Mouse (Mus musculus) stomach, embryonic 15.5 days (tissue): ENCODE data around the gene Gm49486. TPM values are rescaled to one million over a fixed set of nuclear protein-coding genes. Genes with fewer than 3 reads are reported as not detected.

Experiments used
- ATAC-seq: fragments of 200-750 bp; cut with Nextera tagmentation; 2 replicates; pipeline ENCODE4 v1.8.0; 2017; ENCODE audit warnings: low read depth, moderate number of reproducible peaks, moderate TSS enrichment; ENCODE audit not compliant: insufficient read depth, low FRiP score
- H3K27ac ChIP-seq: fragments of 300-500 bp; sonication (generic); 2 replicates; pipeline ENCODE4 v1.5.1; 2015; ENCODE audit warnings: mild to moderate bottlenecking, inconsistent platforms
- H3K27me3 ChIP-seq: fragments of 300-500 bp; sonication (generic); replicated peaks from 2 replicates; pipeline ENCODE4 v1.6.1; 2015; ENCODE audit warnings: inconsistent platforms
- H3K36me3 ChIP-seq: fragments of 300-500 bp; sonication (generic); 2 replicates; pipeline ENCODE4 v1.6.1; 2015; ENCODE audit warnings: inconsistent platforms
- H3K4me1 ChIP-seq: fragments of 300-500 bp; sonication (generic); 2 replicates; pipeline ENCODE4 v1.6.1; 2015; ENCODE audit warnings: inconsistent platforms
- H3K4me2 ChIP-seq: fragments of 300-500 bp; sonication (generic); 2 replicates; pipeline ENCODE4 v1.6.1; 2015; ENCODE audit warnings: mild to moderate bottlenecking, inconsistent platforms
- H3K4me3 ChIP-seq: fragments of 300-500 bp; sonication (generic); replicated peaks from 2 replicates; pipeline ENCODE4 v1.5.1; 2015; ENCODE audit warnings: inconsistent platforms
- H3K9ac ChIP-seq: fragments of 300-500 bp; sonication (generic); 2 replicates; pipeline ENCODE4 v1.6.1; 2015; ENCODE audit warnings: inconsistent platforms
- H3K9me3 ChIP-seq: fragments of 300-500 bp; sonication (generic); 2 replicates; pipeline ENCODE4 v1.6.1; 2016; ENCODE audit warnings: inconsistent platforms
- WGBS: fragments of 180-500 bp; shearing (Covaris S2); methylation state at CpG from one replicate; pipeline ENCODE4 v1.1.7; 2015; 5-methylcytosine and 5-hydroxymethylcytosine counted together
- polyA plus RNA-seq: library from polyadenylated mRNA; unstranded; fragments of >200 nt; fragmentation: Nextera tagmentation; extraction: Ambion mirVana; gene quantifications from 2 replicates; pipeline ENCODE4 v1.2.1, GENCODE M21; 2015

Gm49486 gene
- polyA plus RNA-seq, 1 experiment from 2014 or later = 0.65 TPM

GRCm38 (mm10) chr15:79238036-79238435 is 8.8 kb downstream of the Gm49486 start:
- no peak overlapping the region for H3K4me2 ChIP-seq
- peak; percentile 17; the same call in 1 of the 2 replicates for ATAC-seq
- no peaks in the 10 kb centered on the region for H3K27me3 ChIP-seq
- H3K36me3 ChIP-seq = peaks cover 35% of the 10 kb centered on the region
- no peak overlapping the region for H3K27ac ChIP-seq
- no peaks in the 10 kb centered on the region; the same call in 1 of the 2 replicates for H3K4me1 ChIP-seq
- WGBS = 74% methylated on average over 6 of the region's 6 CpGs
- H3K9ac ChIP-seq = no peak overlapping the region
- H3K4me3 ChIP-seq = no peak overlapping the region
- no peaks in the 10 kb centered on the region for H3K9me3 ChIP-seq

GRCm38 (mm10) chr15:79242574-79243233 is 13.5 kb downstream of the Gm49486 start:
- Histone ChIP-seq H3K27me3 (no peaks in the 10 kb centered on the region), H3K9ac (no peak overlapping the region), H3K27ac (no peak overlapping the region), H3K9me3 (no peaks in the 10 kb centered on the region), H3K4me3 (no peak overlapping the region), H3K36me3 (peaks cover 47% of the 10 kb centered on the region), H3K4me2 (no peak overlapping the region), H3K4me1 (peaks cover 8% of the 10 kb centered on the region; the same call in 1 of the 2 replicates)
- 72% methylated on average over 13 of the region's 13 CpGs for WGBS
- ATAC-seq = no peak; the same call in 1 of the 2 replicates

- H3K27me3 ChIP-seq = no peaks in the 10 kb centered on the region
- 16% methylated on average over 10 of the region's 10 CpGs for WGBS
- peaks cover 8% of the 10 kb centered on the region; the same call in 1 of the 2 replicates for H3K4me1 ChIP-seq
- H3K27ac ChIP-seq = no peak overlapping the region
- no peak overlapping the region for H3K4me3 ChIP-seq
- H3K9me3 ChIP-seq = no peaks in the 10 kb centered on the region
- H3K4me2 ChIP-seq = no peak overlapping the region; the same call in 1 of the 2 replicates
- H3K9ac ChIP-seq = no peak overlapping the region
- ATAC-seq = peak; percentile 92
- H3K36me3 ChIP-seq = peaks cover 52% of the 10 kb centered on the region
These were observed 14.2 kb downstream of the Gm49486 start for GRCm38 (mm10) chr15:79243234-79244042.

- 78% methylated on average over 7 of the region's 7 CpGs for WGBS
- H3K4me2 ChIP-seq = no peak overlapping the region
- H3K9ac ChIP-seq = no peak overlapping the region
- H3K4me1 ChIP-seq = peaks cover 8% of the 10 kb centered on the region; the same call in 1 of the 2 replicates
- H3K27me3 ChIP-seq = no peaks in the 10 kb centered on the region
- no peaks in the 10 kb centered on the region for H3K9me3 ChIP-seq
- H3K36me3 ChIP-seq = peaks cover 47% of the 10 kb centered on the region
- no peak overlapping the region for H3K27ac ChIP-seq
- ATAC-seq = no peak
- H3K4me3 ChIP-seq = no peak overlapping the region
These were observed 15.1 kb downstream of the Gm49486 start for GRCm38 (mm10) chr15:79244071-79244893.

GRCm38 (mm10) chr15:79245321-79245720 is 16.1 kb downstream of the Gm49486 start:
- Histone ChIP-seq H3K27me3 (no peaks in the 10 kb centered on the region), H3K27ac (no peak overlapping the region), H3K9ac (no peak overlapping the region), H3K9me3 (no peaks in the 10 kb centered on the region), H3K4me1 (peaks cover 8% of the 10 kb centered on the region; the same call in 1 of the 2 replicates), H3K4me2 (no peak overlapping the region), H3K36me3 (peaks cover 42% of the 10 kb centered on the region), H3K4me3 (no peak overlapping the region)
- ATAC-seq = no peak
- WGBS = 87% methylated on average over 3 of the region's 3 CpGs

- no peak overlapping the region for H3K4me3 ChIP-seq
- no peak for ATAC-seq
- H3K27me3 ChIP-seq = peaks cover 23% of the 10 kb centered on the region
- H3K4me1 ChIP-seq = peaks cover 10% of the 10 kb centered on the region
- H3K36me3 ChIP-seq = peaks cover 25% of the 10 kb centered on the region
- WGBS = 86% methylated on average over 2 of the region's 2 CpGs
- no peak overlapping the region for H3K9ac ChIP-seq
- H3K4me2 ChIP-seq = no peak overlapping the region
- H3K27ac ChIP-seq = no peak overlapping the region
- no peaks in the 10 kb centered on the region for H3K9me3 ChIP-seq
These were observed 21.0 kb downstream of the Gm49486 start for GRCm38 (mm10) chr15:79250236-79250635.

- Histone ChIP-seq H3K36me3 (peaks cover 16% of the 10 kb centered on the region), H3K4me3 (no peak overlapping the region), H3K4me2 (peak overlapping the region; percentile 86; the same call in 1 of the 2 replicates), H3K9me3 (no peaks in the 10 kb centered on the region), H3K9ac (no peak overlapping the region), H3K4me1 (peaks cover 10% of the 10 kb centered on the region), H3K27ac (no peak overlapping the region), H3K27me3 (peaks cover 23% of the 10 kb centered on the region)
- no peak for ATAC-seq
- WGBS = 50% methylated on average over 7 of the region's 7 CpGs
These were observed 22.0 kb downstream of the Gm49486 start for GRCm38 (mm10) chr15:79251168-79251567.

- Histone ChIP-seq H3K9ac (peak overlapping the region; percentile 32; the same call in 1 of the 2 replicates), H3K36me3 (peaks cover 8% of the 10 kb centered on the region), H3K9me3 (no peaks in the 10 kb centered on the region), H3K4me1 (peaks cover 10% of the 10 kb centered on the region), H3K4me3 (peak overlapping the region; percentile 37), H3K4me2 (peak overlapping the region; percentile 86), H3K27me3 (peaks cover 23% of the 10 kb centered on the region), H3K27ac (no peak overlapping the region)
- peak; percentile 38; the same call in 1 of the 2 replicates for ATAC-seq
- WGBS = 1% methylated on average over 61 of the region's 61 CpGs
These were observed 22.7 kb downstream of the Gm49486 start for GRCm38 (mm10) chr15:79251781-79252491.

GRCm38 (mm10) chr15:79252580-79252979 is 23.4 kb downstream of the Gm49486 start:
- H3K27ac ChIP-seq = no peak overlapping the region
- H3K36me3 ChIP-seq = 0 out of 2 replicates have a peak, but pooled peaks cover 5% of the 10 kb centered on the region
- H3K9ac ChIP-seq = 0 out of 2 replicates have a peak overlapping the region, but pooled peaks have one; percentile 32
- ATAC-seq = no peak
- peaks cover 23% of the 10 kb centered on the region for H3K27me3 ChIP-seq
- no peaks in the 10 kb centered on the region for H3K9me3 ChIP-seq
- H3K4me2 ChIP-seq = peak overlapping the region; percentile 86
- peak overlapping the region; percentile 37 for H3K4me3 ChIP-seq
- WGBS = 32% methylated on average over 24 of the region's 24 CpGs
- H3K4me1 ChIP-seq = peaks cover 10% of the 10 kb centered on the region

GRCm38 (mm10) chr15:79254661-79255060 is 25.5 kb downstream of the Gm49486 start, which contains the start of gene Slc16a8:
Slc16a8 (minus strand) TSS chr15:79254761.
- H3K9ac ChIP-seq = no peak within 1 kb of the TSS
- 24% methylated on average over 3 of the region's 3 CpGs for WGBS
- peaks cover 10% of the 10 kb centered on the region for H3K4me1 ChIP-seq
- H3K36me3 ChIP-seq = no peaks in the 10 kb centered on the region
- H3K4me2 ChIP-seq = no peak within 1 kb of the TSS
- no peak for ATAC-seq
- no peak within 1 kb of the TSS for H3K27ac ChIP-seq
- no peaks in the 10 kb centered on the region for H3K9me3 ChIP-seq
- no peak within 1 kb of the TSS for H3K4me3 ChIP-seq
- peaks cover 23% of the 10 kb centered on the region for H3K27me3 ChIP-seq

- Histone ChIP-seq H3K36me3 (no peaks in the 10 kb centered on the region), H3K4me2 (no peak overlapping the region), H3K9me3 (no peaks in the 10 kb centered on the region), H3K9ac (no peak overlapping the region), H3K27ac (no peak overlapping the region), H3K4me3 (no peak overlapping the region), H3K27me3 (peaks cover 29% of the 10 kb centered on the region), H3K4me1 (peaks cover 17% of the 10 kb centered on the region)
- 32% methylated on average over 17 of the region's 17 CpGs for WGBS
- no peak for ATAC-seq
These were observed 29.3 kb downstream of the Gm49486 start for GRCm38 (mm10) chr15:79258521-79258920.
